Mouse (Mus musculus) brain, embryonic 14.5 days (tissue): ENCODE data around the gene Prr14l.

Experiments used
- CTCF ChIP-seq: fragments of 200-500 bp; IDR thresholded peaks from 2 replicates; pipeline ENCODE4 v1.5.1; 2012; ENCODE audit warnings: inconsistent platforms, mild to moderate bottlenecking, moderate library complexity, borderline replicate concordance; ENCODE audit not compliant: insufficient read depth, insufficient read length; ENCODE audit errors: extremely low read depth
- POLR2A ChIP-seq: fragments of 200-500 bp; IDR thresholded peaks from 2 replicates; pipeline ENCODE4 v1.6.1; 2012; ENCODE audit warnings: mild to moderate bottlenecking, inconsistent platforms, borderline replicate concordance; ENCODE audit not compliant: poor library complexity, insufficient read depth, insufficient read length, severe bottlenecking; ENCODE audit errors: extremely low read depth

DNA sequence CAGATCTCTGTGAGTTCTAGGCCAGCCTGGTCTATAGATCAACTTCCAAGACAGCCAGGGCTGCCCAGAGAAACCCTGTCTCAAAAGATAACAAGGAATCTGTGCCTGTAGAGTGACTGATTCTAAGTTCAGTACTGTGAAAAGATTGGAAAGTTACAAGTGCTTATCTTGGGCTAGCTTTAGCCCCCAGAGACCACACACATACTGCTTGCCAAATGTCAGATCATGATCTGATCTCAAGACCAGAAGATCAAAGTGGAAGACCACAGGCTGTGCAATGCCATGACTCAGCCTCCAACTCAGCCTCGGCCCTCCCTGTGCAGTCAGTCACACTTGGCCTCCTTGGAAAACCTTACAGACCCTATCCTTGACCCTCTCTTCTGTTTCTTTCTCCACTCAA lies 19.6 kb downstream of the Prr14l start:
- TF ChIP-seq POLR2A: no peak
- TF ChIP-seq CTCF: no peak
